37 mouse cellular contexts compared by ENCODE assay signal in genomic region chr9:121740490-121740889, GRCm38 (mm10). TPM values are rescaled to one million over a fixed set of nuclear protein-coding genes. Genes with fewer than 3 reads are reported as not detected.
"Had no signal": no experiment of that assay in that cellular context is flagged by ENCODE, and none has a peak within 500 bp of the region (broad histone marks: within the 10 kb centered on the region; RNA-seq: fewer than 3 reads in every experiment).

No protein-coding gene starts in this region.

- ATAC-seq: liver, embryonic 12.5 days; liver, postnatal 0 days; lung, postnatal 0 days; midbrain, embryonic 13.5 days; midbrain, embryonic 16.5 days had no signal

- DNase-seq: left cerebral cortex, postnatal 4 days; liver; liver, embryonic 13.5 days; liver, postnatal 0 days; lung, adult 18-20 months; lung, adult 2 months; lung, embryonic 14.5 days; lung, postnatal 10 days; lung, postnatal 14 days; lung, postnatal 36 days; lung, postnatal 4 days; midbrain, embryonic 14.5 days had no signal

- H3K27me3 ChIP-seq: limb, embryonic 12.5 days; limb, embryonic 13.5 days; limb, embryonic 15.5 days; liver, embryonic 12.5 days; liver, embryonic 13.5 days; liver, embryonic 15.5 days; lung, embryonic 15.5 days; megakaryocyte, embryonic 14.5 days; midbrain, embryonic 12.5 days; midbrain, embryonic 13.5 days; neural tube, embryonic 12.5 days; neural tube, embryonic 13.5 days had no signal

- H3K9me3 ChIP-seq: limb, embryonic 10.5 days; limb, embryonic 12.5 days; limb, embryonic 13.5 days; limb, embryonic 15.5 days; liver, embryonic 12.5 days; liver, embryonic 13.5 days; liver, embryonic 15.5 days; lung, embryonic 15.5 days; megakaryocyte, embryonic 14.5 days; midbrain, embryonic 10.5 days; midbrain, embryonic 12.5 days; midbrain, embryonic 13.5 days; neural tube, embryonic 12.5 days; neural tube, embryonic 13.5 days had no signal

- H3K27ac ChIP-seq: limb, embryonic 10.5 days; limb, embryonic 12.5 days; limb, embryonic 13.5 days; limb, embryonic 15.5 days; liver, embryonic 12.5 days; liver, embryonic 13.5 days; liver, embryonic 14.5 days; liver, embryonic 15.5 days; lung, embryonic 15.5 days; macrophage; midbrain, embryonic 10.5 days; midbrain, embryonic 12.5 days; midbrain, embryonic 13.5 days; neural tube, embryonic 12.5 days; neural tube, embryonic 13.5 days had no signal

- H3K9ac ChIP-seq: limb, embryonic 12.5 days; limb, embryonic 13.5 days; limb, embryonic 15.5 days; liver, embryonic 12.5 days; liver, embryonic 13.5 days; liver, embryonic 14.5 days; liver, embryonic 15.5 days; liver, postnatal 0 days; lung, embryonic 14.5 days; lung, embryonic 15.5 days; midbrain, embryonic 12.5 days; midbrain, embryonic 13.5 days; neural tube, embryonic 12.5 days; neural tube, embryonic 13.5 days had no signal

- H3K4me2 ChIP-seq: limb, embryonic 12.5 days; limb, embryonic 13.5 days; limb, embryonic 15.5 days; liver, embryonic 11.5 days; liver, embryonic 12.5 days; liver, embryonic 13.5 days; liver, embryonic 15.5 days; lung, embryonic 14.5 days; lung, embryonic 15.5 days; midbrain, embryonic 11.5 days; midbrain, embryonic 12.5 days; midbrain, embryonic 13.5 days; neural tube, embryonic 12.5 days; neural tube, embryonic 13.5 days had no signal

- H3K4me3 ChIP-seq: limb, embryonic 10.5 days; limb, embryonic 12.5 days; limb, embryonic 13.5 days; limb, embryonic 15.5 days; liver, embryonic 12.5 days; liver, embryonic 13.5 days; liver, embryonic 15.5 days; lung, embryonic 15.5 days; megakaryocyte, embryonic 14.5 days; midbrain, embryonic 10.5 days; midbrain, embryonic 12.5 days; midbrain, embryonic 13.5 days; myocyte; neural tube, embryonic 12.5 days; neural tube, embryonic 13.5 days had no signal

- H3K4me1 ChIP-seq: limb, embryonic 10.5 days; limb, embryonic 12.5 days; limb, embryonic 13.5 days; limb, embryonic 15.5 days; liver, embryonic 12.5 days; liver, embryonic 13.5 days; liver, embryonic 15.5 days; lung, embryonic 15.5 days; midbrain, embryonic 10.5 days; midbrain, embryonic 12.5 days; midbrain, embryonic 13.5 days; neural tube, embryonic 12.5 days; neural tube, embryonic 13.5 days had no signal

RNA-seq across cellular contexts. Expression of gene Zfp651, which starts 18.6 kb away (rescaled TPM):
- total RNA-seq: megakaryocyte, adult 5-6 weeks; megakaryocyte-erythroid progenitor cell, adult 5-6 weeks; monocyte, adult 5-6 weeks had no signal

RNA-seq across cellular contexts. Expression of gene Klhl40, which starts 36.9 kb away (rescaled TPM):
- total RNA-seq: megakaryocyte progenitor cell, adult 5-6 weeks; megakaryocyte, adult 5-6 weeks; megakaryocyte-erythroid progenitor cell, adult 5-6 weeks; monocyte, adult 5-6 weeks had no signal
- polyA plus RNA-seq: liver, adult 2 months; liver, embryonic 11.5 days; liver, embryonic 14.5 days; macrophage had no signal
